Mouse (Mus musculus) liver, embryonic 11.5 days (tissue): Measurements from ENCODE around the gene Gusb. TPM values are rescaled to one million over a fixed set of nuclear protein-coding genes. Genes with fewer than 3 reads are reported as not detected.

Source experiments
- ATAC-seq: fragments of 200-750 bp; cut with Nextera tagmentation; replicated peaks from 2 replicates; pipeline ENCODE4 v1.8.0; 2017; ENCODE audit warnings: moderate number of reproducible peaks, mild to moderate bottlenecking, moderate TSS enrichment, moderate library complexity; ENCODE audit not compliant: low FRiP score
- DNase-seq: peaks from one replicate; pipeline ENCODE4 v3.0.0-alpha.2; 2017; ENCODE audit warnings: low spot score
- H3K27ac ChIP-seq: fragments of 300-500 bp; sonication (generic); 2 replicates; pipeline ENCODE4 v1.5.1; 2014; ENCODE audit warnings: mild to moderate bottlenecking, low read depth, low read length, control low read depth
- H3K27me3 ChIP-seq: fragments of 300-500 bp; sonication (generic); replicated peaks from 2 replicates; pipeline ENCODE4 v1.6.1; 2014; ENCODE audit warnings: low read length, mixed read lengths; ENCODE audit not compliant: control insufficient read depth, insufficient read depth
- H3K36me3 ChIP-seq: fragments of 300-500 bp; sonication (generic); 2 replicates; pipeline ENCODE4 v1.6.1; 2014; ENCODE audit warnings: mild to moderate bottlenecking, low read length, moderate library complexity, mixed read lengths; ENCODE audit not compliant: control insufficient read depth, insufficient read depth
- H3K4me1 ChIP-seq: fragments of 300-500 bp; sonication (generic); replicated peaks from 2 replicates; pipeline ENCODE4 v1.6.1; 2014; ENCODE audit warnings: low read length, mixed read lengths; ENCODE audit not compliant: control insufficient read depth, insufficient read depth
- H3K4me2 ChIP-seq: fragments of 300-500 bp; sonication (generic); 2 replicates; pipeline ENCODE4 v1.6.1; 2014; ENCODE audit warnings: mild to moderate bottlenecking, control low read depth, moderate library complexity
- H3K4me3 ChIP-seq: fragments of 300-500 bp; sonication (generic); 2 replicates; pipeline ENCODE4 v1.5.1; 2014; ENCODE audit warnings: low read depth, low read length, control low read depth
- H3K9ac ChIP-seq: fragments of 300-500 bp; sonication (generic); 2 replicates; pipeline ENCODE4 v1.6.1; 2014; ENCODE audit warnings: low read depth, low read length, control low read depth
- H3K9me3 ChIP-seq: fragments of 300-500 bp; sonication (generic); 2 replicates; pipeline ENCODE4 v1.6.1; 2016; ENCODE audit warnings: low read length, inconsistent platforms, mixed read lengths; ENCODE audit not compliant: control insufficient read depth
- WGBS: fragments of 180-500 bp; shearing (Covaris S2); extraction: QIAGEN DNeasy Blood & Tissue Kit; methylation state at CpG from one replicate; pipeline ENCODE4 v1.1.7; 2014; 5-methylcytosine and 5-hydroxymethylcytosine counted together
- polyA plus RNA-seq: library from polyadenylated mRNA; unstranded; fragments of >200 nt; fragmentation: Nextera tagmentation; extraction: Ambion mirVana; gene quantifications from 2 replicates; pipeline ENCODE4 v1.2.1, GENCODE M21; 2014

Gene Gusb
- polyA plus RNA-seq, 1 experiment from 2014 or later = 82.5 TPM

GRCm38 (mm10) chr5:129974866-129975311, 28.0 kb downstream of the Gusb start:
- peaks cover 8% of the 10 kb centered on the region; the same call in 1 of the 2 replicates for H3K36me3 ChIP-seq
- H3K4me1 ChIP-seq = peaks cover 43% of the 10 kb centered on the region
- no peak overlapping the region for H3K4me3 ChIP-seq
- ATAC-seq = peak; percentile 92
- peak overlapping the region; percentile 30 for H3K4me2 ChIP-seq
- no peaks in the 10 kb centered on the region for H3K27me3 ChIP-seq
- H3K9me3 ChIP-seq = no peaks in the 10 kb centered on the region
- peak overlapping the region; percentile 38; the same call in 1 of the 2 replicates for H3K9ac ChIP-seq
- 50% methylated on average over 4 of the region's 4 CpGs for WGBS
- peak overlapping the region; percentile 95 for H3K27ac ChIP-seq
- no peak for DNase-seq

- H3K4me1 ChIP-seq = peaks cover 38% of the 10 kb centered on the region
- no peak for DNase-seq
- no peak overlapping the region for H3K4me3 ChIP-seq
- no peak overlapping the region for H3K4me2 ChIP-seq
- ATAC-seq = no peak; the same call in 1 of the 2 replicates
- H3K27me3 ChIP-seq = no peaks in the 10 kb centered on the region
- no peaks in the 10 kb centered on the region for H3K9me3 ChIP-seq
- H3K9ac ChIP-seq = no peak overlapping the region
- 74% methylated on average over 4 of the region's 4 CpGs for WGBS
- peaks cover 8% of the 10 kb centered on the region; the same call in 1 of the 2 replicates for H3K36me3 ChIP-seq
- H3K27ac ChIP-seq = peak overlapping the region; percentile 95
These were observed 28.5 kb downstream of the Gusb start for GRCm38 (mm10) chr5:129974354-129974753.

- Histone ChIP-seq H3K4me3 (no peak overlapping the region), H3K36me3 (peaks cover 8% of the 10 kb centered on the region; the same call in 1 of the 2 replicates), H3K27me3 (no peaks in the 10 kb centered on the region), H3K4me2 (no peak overlapping the region), H3K9ac (no peak overlapping the region), H3K9me3 (no peaks in the 10 kb centered on the region), H3K4me1 (peaks cover 17% of the 10 kb centered on the region), H3K27ac (no peak overlapping the region)
- ATAC-seq (no peak), DNase-seq (no peak)
- 85% methylated on average over 4 of the region's 4 CpGs for WGBS
These were observed 31.4 kb downstream of the Gusb start for GRCm38 (mm10) chr5:129971491-129971890.

- H3K4me1 ChIP-seq = peaks cover 4% of the 10 kb centered on the region; the same call in 1 of the 2 replicates
- H3K27ac ChIP-seq = no peak overlapping the region
These were observed 34.4 kb downstream of the Gusb start for GRCm38 (mm10) chr5:129968417-129968816.

GRCm38 (mm10) chr5:129966448-129966847, 36.4 kb downstream of the Gusb start:
- Histone ChIP-seq H3K4me2 (no peak overlapping the region), H3K9me3 (no peaks in the 10 kb centered on the region), H3K9ac (no peak overlapping the region), H3K27me3 (no peaks in the 10 kb centered on the region), H3K4me1 (no peaks in the 10 kb centered on the region), H3K36me3 (no peaks in the 10 kb centered on the region), H3K27ac (no peak overlapping the region), H3K4me3 (no peak overlapping the region)
- WGBS = 92% methylated on average over 3 of the region's 3 CpGs
- ATAC-seq = no peak
- no peak for DNase-seq

More at GRCm38 (mm10) chr5:129968417-129968816, 34.4 kb downstream of the Gusb start:
- Histone ChIP-seq H3K36me3 (peaks cover 3% of the 10 kb centered on the region; the same call in 1 of the 2 replicates), H3K4me2 (no peak overlapping the region), H3K9me3 (no peaks in the 10 kb centered on the region), H3K27me3 (no peaks in the 10 kb centered on the region), H3K4me3 (no peak overlapping the region), H3K9ac (no peak overlapping the region)
- 80% methylated on average over 7 of the region's 7 CpGs for WGBS
- DNase-seq = no peak
- no peak for ATAC-seq

- no peak overlapping the region for H3K9ac ChIP-seq
- no peak overlapping the region for H3K4me3 ChIP-seq
- 91% methylated on average over 4 of the region's 4 CpGs for WGBS
- H3K36me3 ChIP-seq = no peaks in the 10 kb centered on the region
- no peaks in the 10 kb centered on the region for H3K9me3 ChIP-seq
- H3K4me1 ChIP-seq = no peaks in the 10 kb centered on the region
- DNase-seq (no peak), ATAC-seq (no peak)
- no peak overlapping the region for H3K27ac ChIP-seq
- no peaks in the 10 kb centered on the region for H3K27me3 ChIP-seq
- H3K4me2 ChIP-seq = no peak overlapping the region
These were observed 39.6 kb downstream of the Gusb start for GRCm38 (mm10) chr5:129963224-129963623.

- Histone ChIP-seq H3K4me1 (peaks cover 14% of the 10 kb centered on the region), H3K27ac (no peak overlapping the region), H3K36me3 (no peaks in the 10 kb centered on the region), H3K27me3 (no peaks in the 10 kb centered on the region), H3K4me3 (no peak overlapping the region), H3K9me3 (no peaks in the 10 kb centered on the region), H3K4me2 (peak overlapping the region; percentile 16; the same call in 1 of the 2 replicates), H3K9ac (no peak overlapping the region)
- DNase-seq (no peak), ATAC-seq (peak; percentile 62)
- 54% methylated on average over 6 of the region's 6 CpGs for WGBS
These were observed 47.1 kb downstream of the Gusb start for GRCm38 (mm10) chr5:129955792-129956191.

- WGBS = 63% methylated on average over 5 of the region's 5 CpGs
- H3K4me1 ChIP-seq = peaks cover 14% of the 10 kb centered on the region
- no peak overlapping the region for H3K4me3 ChIP-seq
- H3K27ac ChIP-seq = 0 out of 2 replicates have a peak overlapping the region, but pooled peaks have one; percentile 4
- ATAC-seq (peak; percentile 54; the same call in 1 of the 2 replicates), DNase-seq (no peak)
- no peaks in the 10 kb centered on the region for H3K9me3 ChIP-seq
- no peak overlapping the region for H3K4me2 ChIP-seq
- no peaks in the 10 kb centered on the region for H3K36me3 ChIP-seq
- H3K27me3 ChIP-seq = no peaks in the 10 kb centered on the region
- H3K9ac ChIP-seq = no peak overlapping the region
These were observed 48.2 kb downstream of the Gusb start for GRCm38 (mm10) chr5:129954473-129955254.

GRCm38 (mm10) chr5:129952143-129952542, 50.7 kb downstream of the Gusb start:
- no peak for DNase-seq
- H3K27ac ChIP-seq = no peak overlapping the region
- H3K36me3 ChIP-seq = no peaks in the 10 kb centered on the region
- H3K9ac ChIP-seq = no peak overlapping the region
- H3K9me3 ChIP-seq = no peaks in the 10 kb centered on the region
- no peak overlapping the region for H3K4me2 ChIP-seq
- ATAC-seq = no peak
- no peak overlapping the region for H3K4me3 ChIP-seq
- WGBS = 68% methylated on average over 4 of the region's 4 CpGs
- no peaks in the 10 kb centered on the region for H3K27me3 ChIP-seq
- peaks cover 18% of the 10 kb centered on the region for H3K4me1 ChIP-seq
